Mouse (Mus musculus) urinary bladder, postnatal 4 days (tissue): Measurements from ENCODE around the gene Plekhg1.
A peak's percentile ranks its signal among the peaks of the same experiment; 100 is the strongest.

Source experiments
- DNase-seq, 2 experiments: peaks; one replicate each; pipeline ENCODE4 v3.0.0; 2021 to 2022; ENCODE audit warnings: low spot score in 2 of 2

Plekhg1 gene

DNA sequence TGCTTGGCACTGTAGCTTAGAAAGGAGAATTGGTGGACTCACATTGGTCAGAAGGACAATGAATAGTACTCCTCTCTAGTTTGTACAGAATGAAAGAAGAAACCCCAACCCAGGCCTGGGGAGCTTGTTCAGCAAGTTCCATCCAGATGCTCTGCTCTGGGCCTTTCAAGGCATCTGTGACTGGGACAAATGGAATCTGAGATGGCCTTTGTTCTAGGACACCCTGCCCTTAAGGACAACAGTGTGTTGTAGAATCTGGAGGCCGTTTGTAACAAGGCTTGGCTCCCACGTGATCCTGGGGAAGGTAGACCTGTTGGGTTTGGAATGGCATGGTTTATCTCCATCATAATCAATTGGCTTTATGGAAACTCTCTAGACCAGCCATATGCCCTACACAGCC, 141.0 kb downstream of the Plekhg1 start:
- no peak for DNase-seq

DNA sequence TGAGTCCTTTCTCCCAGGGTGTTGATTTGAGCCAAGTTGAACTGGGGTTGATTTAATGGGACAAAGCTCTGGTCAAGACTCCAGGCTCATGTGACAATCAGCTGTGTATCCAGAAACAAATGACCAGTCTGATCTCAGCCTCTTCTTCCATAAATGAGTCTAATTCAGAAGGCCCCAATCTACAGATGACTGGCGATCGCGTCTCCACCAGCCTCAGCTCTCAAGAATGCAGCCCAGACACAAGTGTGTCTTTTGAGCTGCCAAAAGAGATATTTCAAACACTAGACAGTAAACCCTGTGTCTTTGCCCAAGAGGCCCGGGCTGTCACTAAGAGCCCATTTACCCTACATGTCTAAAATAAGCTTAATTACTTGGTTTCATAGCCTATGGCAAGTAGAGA, 148.3 kb downstream of the Plekhg1 start:
- DNase-seq: no peak

DNA sequence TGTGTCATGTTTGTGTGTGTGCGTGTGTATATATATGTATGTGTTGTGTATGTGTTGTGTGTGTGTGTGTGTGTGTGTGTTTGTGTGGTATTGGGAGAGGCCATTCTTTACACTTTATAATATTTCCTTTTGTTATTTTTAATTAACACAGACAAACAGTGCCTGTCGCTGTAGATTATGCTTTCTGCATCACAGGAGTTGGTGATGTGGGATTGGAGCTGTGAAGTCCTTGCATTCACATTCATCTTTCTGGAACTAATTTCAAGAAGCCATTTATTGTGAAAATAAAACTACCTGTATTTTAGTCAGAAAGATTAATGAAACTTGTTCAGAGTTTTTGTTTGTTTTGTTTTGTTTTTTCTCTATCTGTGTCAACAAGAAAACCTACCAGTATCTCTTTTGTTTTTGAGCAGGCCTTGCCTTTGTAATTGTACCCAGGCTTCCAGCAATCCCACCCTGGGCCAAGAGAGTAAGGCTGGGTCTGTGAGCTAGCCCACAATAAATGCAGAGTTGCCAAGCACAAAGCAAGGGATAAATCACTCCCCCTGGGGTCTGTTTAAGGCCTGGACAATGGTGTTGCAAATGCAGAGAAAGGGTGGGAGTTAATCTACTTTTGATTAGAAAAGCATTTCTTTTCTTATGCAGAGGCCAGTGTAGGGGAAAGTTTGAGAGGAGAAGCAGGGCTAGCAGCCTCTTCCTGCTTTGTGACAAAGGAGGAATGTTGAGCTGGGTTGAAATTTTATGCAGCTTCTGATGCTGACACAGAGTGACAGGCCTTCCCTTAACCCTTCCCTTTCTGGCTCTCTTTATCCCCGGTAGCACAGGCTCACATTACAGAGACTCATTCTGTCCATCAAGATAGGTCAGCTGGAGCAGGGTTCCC, 151.5 kb downstream of the Plekhg1 start:
- no peak for DNase-seq

DNA sequence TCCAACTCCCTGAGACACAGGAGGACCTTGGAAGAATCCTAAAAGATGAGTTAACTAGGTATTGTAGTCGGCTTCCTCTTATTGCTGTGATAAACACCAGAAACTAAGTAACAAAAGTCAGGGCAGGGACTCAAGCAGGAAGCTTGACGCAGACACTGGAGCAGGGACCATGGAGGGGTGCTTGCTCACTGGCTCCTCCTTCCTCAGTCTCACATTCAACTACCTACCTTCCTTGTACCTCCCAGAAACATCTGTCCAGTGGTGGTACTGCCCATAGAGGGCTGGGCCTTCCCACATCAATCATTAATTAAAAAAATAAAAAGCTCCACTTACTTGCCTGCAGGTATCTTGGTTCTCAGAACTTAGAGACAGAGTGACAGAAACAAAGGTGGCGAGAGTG, 152.2 kb downstream of the Plekhg1 start:
- no peak for DNase-seq

DNA sequence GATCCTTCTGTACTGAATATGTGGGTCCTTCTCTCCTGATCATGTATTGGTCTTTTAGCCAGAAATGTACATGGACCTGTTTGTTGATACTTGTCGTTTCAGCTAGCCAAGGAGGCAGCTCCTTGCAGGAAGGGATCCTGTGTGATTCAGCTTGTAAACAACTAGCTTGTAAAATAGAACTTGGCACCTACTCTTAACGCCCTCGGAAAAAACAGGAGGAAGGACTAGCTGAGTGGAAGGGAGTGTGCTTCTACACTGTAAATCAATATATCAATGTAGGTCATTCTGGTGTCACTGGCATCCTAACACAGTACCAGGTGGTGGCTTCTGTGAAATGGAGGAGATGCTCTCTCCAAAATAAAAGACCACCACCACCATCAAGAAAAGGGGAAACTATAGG, 157.9 kb downstream of the Plekhg1 start:
- no peak for DNase-seq

DNA sequence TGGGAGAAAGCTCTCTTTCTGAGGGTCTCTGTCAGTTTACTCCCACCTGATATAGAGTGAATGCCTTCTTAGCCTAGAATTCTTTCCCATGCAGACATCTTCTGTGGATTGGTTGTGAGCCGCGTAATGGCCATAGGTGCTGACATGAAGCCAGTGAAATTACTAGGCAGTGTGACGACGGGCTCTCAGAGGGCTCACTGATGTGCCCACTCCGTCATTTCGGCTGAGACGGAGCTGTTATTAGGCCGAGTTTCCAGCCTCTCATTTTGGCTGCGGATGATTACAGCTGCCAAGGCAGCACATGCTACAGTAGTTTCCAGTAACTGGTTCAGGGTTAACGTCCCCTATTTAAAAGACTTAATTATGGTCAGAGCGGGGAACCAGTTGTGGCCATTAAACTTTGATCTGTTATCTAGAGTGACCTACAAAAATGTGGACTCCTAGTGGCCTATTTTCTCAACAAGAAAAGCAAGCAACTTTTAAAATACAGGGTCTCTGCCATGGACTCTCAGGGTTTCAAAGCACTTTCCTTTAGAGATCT, 160.3 kb downstream of the Plekhg1 start:
- DNase-seq: no peak

DNA sequence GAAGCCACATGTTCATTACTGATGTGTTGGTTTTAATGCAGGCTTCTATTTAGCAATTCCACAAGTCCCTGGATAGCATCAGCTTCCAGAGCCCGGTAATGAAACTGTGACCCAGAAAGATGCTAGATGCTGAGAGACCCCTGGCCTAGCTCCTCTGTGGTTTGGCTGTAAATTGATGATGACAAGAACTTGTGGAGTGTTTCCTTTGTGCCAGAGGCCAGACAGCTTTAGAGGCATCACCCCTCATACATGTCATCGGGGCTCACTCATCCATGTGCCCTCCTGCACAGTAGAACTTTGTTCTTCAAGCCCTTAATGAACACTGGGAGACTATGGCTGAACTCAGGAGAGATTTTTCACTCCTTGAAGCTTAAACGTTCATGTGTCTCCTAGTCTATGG, 165.6 kb downstream of the Plekhg1 start:
- DNase-seq: no peak

DNA sequence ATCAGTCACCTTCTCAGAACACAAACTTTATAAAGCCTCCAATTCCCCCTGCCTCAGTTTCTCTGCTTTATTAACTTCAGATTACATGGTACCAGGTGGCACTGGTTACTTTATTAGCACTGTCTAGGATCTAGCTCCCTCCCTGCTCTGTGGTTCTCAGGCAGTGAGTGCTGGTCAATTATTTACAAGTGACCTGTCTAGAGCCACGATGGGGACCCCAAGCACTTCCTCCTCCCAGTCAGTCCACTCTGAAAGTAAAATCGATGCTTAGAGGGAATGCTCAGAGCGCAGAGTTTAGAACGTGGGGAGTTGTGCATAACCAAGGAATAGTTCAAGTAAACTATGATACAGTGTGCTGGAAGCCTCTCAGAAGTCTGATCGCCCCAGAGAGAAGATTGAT, 173.9 kb downstream of the Plekhg1 start:
- DNase-seq: no peak

DNA sequence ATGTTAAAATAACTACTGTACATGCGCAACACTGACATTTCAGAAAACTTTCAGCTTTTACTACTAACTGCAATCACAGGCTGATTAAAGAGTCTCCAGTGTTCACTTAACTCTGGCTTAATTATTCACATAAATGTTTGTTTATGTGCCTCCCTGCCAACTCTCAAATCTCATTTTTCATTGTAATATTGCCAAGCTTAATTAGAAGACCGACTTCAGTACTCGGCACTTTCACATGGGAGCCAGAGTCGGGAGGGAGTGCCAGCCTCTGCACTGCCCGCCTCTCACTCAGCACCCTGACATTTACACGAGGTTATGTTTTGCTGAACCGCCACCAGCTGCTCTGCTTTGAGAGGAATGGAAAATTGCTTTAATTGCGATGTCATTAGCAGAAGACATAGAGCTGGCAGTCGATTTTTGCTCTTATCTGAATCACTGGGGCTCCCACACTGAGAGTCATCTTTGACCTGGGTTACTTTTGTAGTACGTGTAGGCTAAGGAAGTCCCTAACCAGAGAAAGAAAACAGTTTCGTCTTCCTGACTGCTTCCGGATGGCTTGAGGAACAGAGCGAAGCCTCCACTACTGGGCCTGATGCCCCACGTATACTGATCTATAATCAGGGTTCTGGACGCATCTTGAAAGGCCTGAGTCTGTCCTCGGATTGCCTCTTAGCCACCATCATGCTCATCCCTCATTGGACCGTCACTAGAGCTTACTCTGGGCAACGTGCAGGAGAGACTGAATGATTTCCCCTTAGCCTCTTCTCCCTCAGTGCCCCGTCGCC, 180.4 kb downstream of the Plekhg1 start:
- no peak for DNase-seq

DNA sequence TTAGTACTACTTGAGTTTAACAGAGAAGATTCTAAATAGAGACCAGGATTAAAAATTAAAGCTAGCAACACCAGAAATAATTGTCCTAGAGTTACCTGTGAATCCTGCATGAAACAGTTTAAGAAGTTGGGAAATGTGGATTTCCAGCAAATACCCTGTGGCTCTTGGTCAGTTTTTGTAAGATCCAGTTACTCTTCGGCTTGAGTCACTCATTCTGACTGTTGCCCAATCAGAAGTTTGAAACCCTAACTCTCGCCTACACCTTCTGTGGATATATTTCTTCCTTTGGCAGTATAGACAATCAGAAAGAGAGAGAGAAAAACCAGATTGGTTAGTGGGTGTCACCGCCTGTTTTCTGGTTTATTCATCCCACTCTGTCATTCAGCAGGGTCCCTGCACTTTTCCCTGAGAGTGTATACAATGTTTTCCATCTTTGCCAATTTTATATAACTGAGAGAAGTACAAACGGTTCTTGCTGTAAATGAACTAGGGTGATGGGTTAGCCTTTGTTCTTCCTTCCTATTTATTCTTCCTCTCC, 187.9 kb downstream of the Plekhg1 start:
- no peak for DNase-seq

DNA sequence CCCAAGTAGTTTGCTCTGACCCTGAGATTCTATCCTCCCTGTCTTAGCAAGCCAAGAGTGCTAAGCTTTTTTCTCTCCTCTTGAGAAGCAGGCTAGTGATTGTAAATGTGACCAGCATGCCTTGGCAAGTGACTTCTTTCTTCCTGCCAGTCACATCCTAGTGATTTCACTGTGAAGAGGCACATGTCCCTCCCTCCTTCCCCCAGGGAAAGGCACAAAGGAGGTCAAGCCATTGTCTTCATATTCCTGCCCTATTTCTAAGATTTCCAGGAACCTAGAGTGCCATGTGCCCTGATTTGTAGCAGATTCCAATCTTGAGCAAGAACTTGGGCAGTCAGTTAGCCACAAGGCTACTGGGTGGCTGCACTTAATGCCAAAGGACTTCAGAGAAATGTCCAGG, 191.7 kb downstream of the Plekhg1 start:
- no peak for DNase-seq

DNA sequence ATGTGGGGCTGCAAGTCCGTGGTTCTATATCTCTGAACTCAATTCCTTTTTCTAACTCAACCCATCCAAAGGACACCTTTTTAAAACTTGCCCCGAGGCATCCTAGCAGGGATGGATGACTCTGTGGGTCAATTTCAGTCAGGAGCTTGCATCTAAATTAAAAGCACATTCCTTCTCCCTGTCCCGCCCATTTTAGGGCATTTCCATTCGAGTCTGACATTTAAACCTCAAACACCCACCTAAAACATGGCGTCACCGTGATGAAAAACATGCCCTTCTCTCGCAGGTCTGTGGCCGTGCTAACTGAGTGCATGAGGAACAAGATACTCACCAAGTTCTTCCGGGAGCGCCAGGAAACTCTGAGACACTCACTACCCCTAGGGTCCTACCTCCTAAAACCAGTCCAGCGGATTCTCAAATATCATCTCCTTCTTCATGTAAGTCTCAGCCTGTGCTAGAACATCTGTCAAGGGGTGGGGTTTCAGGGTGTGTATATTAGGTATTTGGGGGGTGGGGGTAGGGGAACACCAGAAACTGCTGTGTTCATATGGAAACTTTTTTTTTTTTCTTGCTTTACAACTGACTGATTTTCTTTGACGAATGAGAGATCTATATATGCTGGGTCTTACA, 193.3 kb downstream of the Plekhg1 start:
- no peak for DNase-seq

DNA sequence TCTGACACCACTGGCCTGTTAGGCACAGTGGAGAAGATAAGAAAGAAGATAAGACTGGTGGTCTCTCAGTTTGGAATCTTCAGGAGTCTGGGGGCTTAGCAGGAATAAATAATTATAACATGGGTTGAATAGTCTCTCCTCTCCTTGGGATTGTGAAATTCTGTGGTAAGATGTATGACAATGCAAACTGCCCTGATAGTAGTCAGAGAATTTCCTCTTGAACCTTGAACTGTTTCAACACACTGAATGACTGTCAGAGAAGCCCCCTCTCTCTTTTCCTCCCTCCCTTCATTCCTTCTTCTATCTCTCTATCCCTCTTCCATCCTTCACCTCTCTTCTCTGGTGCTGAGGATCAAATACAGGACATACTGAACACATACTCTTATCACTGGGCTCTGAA, 196.7 kb downstream of the Plekhg1 start:
- no peak for DNase-seq

DNA sequence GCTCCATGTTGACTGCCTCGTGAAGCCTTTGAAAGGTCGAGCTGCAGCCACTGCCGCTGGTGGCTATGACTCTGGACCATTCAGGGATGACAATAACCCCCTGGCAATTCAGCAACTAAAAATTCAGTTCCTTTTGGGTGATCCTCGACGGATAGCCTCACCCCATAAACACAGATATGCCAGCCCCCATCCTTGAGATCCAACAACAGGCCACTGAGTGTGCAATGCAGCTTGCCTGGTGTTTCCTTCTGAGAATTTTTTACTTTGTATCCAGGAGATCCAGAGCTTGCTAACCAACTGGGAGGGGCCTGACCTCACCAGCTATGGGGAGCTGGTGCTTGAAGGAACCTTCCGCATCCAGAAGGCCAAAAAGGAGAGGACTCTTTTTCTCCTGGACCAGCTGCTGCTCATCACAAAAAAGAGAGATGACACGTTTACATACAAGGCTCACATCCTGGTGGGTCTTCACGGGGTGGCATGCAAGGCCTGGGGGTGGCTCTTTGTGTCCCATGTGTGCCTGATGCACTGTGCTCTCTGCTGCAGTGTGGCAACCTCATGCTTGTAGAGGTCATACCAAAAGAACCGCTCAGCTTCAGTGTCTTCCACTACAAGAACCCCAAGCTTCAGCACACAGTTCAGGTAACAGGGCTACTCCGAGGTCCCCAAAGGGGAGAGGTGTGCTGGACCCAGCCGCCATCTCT, 199.9 kb downstream of the Plekhg1 start:
- no peak for DNase-seq

DNA sequence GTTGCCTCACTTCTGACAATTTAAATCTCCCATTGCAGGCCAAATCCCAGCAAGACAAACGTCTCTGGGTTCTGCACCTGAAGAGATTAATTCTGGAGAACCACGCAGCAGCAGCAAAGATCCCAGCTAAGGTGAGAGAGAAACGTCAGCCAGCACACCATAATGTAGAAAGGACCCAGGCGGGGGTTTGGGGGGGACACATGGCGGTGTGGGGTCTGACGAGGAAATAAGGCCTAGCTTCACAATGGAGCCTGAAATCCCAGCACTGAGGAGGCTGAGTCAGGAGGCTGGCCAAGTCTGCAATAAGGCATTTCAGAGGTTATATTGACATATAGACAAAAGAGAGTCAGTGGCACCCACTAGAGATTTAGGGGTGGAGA, 200.4 kb downstream of the Plekhg1 start:
- no peak for DNase-seq

DNA sequence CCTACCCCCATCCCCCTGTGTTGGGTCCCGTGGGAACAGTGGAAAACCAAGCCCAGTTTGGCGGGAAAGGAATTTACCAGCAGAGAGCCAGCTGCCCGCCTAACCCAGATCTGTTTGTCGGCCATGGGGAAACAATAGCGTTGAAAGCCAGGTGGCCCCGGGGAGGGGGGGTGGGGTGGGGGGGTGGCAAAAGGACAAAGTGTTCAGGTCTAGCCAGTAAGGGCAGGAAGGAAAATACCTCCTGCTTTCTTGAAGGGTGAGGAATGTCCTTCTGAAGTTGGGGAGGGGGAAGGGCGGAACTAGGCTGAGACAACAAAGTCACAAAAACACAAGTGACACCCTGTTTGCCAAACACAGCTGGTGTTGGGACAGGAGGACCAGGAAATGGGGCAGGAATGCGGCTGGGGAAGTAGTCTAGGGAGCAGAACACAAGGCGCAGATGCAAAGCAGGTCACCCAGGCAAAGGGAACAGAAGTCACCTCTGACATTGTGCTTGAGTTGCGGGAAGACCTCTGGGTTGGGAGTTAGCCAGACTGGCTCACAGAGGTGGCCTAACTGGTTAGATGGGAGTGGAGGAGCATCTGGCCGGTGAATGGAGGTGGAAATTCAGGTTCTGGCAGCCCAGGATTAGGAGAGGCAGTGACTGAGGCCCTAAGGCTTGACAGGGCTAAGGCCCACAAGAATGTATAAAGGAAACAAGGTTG, 201.0 kb downstream of the Plekhg1 start:
- DNase-seq: peak in 1 of 2 experiments; percentile 54

DNA sequence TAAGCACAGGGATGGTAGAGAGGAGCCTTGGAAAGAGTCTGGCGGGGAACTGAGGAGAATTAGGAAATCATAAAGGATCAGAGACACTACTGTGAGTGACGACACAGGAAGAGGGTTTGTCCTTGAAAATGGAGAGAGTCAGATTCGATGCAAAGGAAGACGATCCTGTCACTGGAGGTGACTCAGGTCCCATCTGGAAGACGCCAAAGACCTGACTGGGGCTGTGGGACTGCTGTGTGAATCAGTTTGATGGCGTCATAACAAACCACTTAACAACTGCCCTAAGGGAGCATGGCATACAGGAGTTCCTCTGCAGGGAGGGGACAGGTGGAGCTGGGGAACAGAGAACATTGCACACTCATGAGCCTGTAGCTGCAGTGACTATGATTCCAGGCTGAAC, 202.1 kb downstream of the Plekhg1 start:
- DNase-seq: no peak

DNA sequence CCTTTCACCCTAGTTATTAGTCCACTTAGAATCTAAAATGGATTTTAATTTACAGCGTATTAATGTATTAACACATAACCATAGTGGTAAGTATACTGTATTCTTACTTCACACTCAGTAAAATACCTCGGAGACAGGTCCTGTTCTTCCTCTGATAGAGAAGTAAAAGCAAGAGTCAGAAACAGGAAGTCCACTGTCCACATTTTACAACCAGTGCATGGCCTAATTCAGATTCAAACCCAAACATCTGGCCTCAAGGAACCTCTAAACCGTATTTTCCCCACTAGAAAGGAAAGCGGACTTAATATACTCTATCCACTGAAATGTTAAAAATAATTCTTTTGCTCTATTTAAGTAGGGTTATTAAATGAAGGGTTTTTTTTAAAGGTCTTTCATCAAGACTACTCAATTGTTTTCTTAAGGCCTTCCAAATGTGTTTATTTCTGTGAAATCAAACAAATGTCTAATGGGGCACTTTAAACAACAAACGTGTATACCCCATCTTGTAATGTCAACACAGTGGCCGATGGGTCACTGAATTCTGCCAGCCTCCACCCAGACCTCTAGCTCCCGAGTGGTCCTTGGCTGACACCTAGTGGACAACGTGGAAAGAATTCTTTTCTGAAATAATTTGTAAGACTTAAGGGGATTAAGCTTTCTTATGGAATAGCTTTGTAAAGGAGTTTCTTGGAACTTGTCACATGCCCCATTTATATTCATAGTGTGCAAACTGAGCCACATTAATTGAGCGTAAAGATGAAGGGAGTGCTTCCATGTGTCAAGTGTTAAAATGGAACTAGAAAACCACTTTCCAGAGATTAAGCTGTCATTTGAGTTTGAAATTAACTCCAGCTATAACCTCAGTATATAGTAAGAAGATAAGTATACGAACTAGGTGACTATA, 203.6 kb downstream of the Plekhg1 start:
- DNase-seq: peak; percentile 31 to 74

DNA sequence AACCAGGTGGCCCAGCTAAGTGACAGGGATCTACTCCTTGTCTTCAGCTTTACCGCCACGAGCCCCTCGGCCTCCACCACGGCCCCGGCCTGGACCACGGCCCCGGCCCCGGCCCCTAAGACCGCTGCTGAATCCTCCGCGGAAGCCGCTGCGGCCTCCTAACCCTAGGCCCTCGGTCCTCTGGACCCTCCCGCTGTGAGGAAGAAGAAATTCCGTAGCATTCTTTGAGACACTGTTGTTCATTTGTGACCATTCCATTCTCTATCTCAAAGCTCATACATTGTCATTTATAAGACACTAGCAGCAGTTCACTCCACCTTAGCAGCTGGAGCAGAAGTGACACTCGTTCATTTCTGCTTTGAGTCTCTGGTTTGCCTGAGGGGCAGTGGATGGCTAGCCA, 206.7 kb downstream of the Plekhg1 start:
- no peak for DNase-seq

DNA sequence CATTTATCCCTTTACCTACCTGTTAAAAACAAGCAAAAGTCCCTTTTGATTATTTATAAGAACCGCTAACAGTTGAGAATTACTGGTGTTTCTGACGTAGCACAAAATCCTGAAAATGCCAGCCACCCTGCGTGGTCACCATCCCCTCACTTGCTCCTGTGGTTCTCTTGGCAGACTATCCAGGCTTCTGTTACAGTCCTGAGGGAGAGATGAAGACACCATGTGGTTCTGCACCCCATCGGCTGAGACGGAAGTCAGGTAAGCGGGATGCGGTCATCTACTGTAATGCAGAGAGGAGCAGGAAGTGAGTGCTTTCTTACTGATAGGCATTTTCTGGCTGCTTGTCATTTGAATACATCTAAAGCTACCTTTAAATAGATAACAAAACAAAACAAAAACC, 207.2 kb downstream of the Plekhg1 start:
- DNase-seq: no peak
